Mouse (Mus musculus) bone marrow, adult 2 months (tissue): Measurements from ENCODE around the gene Gm21680.
"Not testable (repeated sequence)": the region's sequence is repeated elsewhere in the genome, so short reads cannot be mapped to it uniquely, and the experiment has no call there.

Experiments used
- CTCF ChIP-seq: fragments of 200-500 bp; IDR thresholded peaks from 2 replicates; pipeline ENCODE4 v1.5.1; 2011; ENCODE audit warnings: low read length, control low read depth; ENCODE audit not compliant: control insufficient read depth, insufficient read depth
- POLR2A ChIP-seq: fragments of 200-500 bp; IDR thresholded peaks from 2 replicates; pipeline ENCODE4 v1.6.1; 2011; ENCODE audit warnings: low read depth, mild to moderate bottlenecking, control low read depth, low read length, borderline replicate concordance; ENCODE audit not compliant: control insufficient read depth

- TF ChIP-seq CTCF, POLR2A: not testable (repeated sequence)
Observed at GRCm38 (mm10) chr5:25954317-25954716, 18.1 kb downstream of the Gm21680 start, which contains the start of gene Gm21671.
